Mouse (Mus musculus): ENCODE measurements around the gene Hdac5. TPM values are rescaled to one million over a fixed set of nuclear protein-coding genes. Genes with fewer than 3 reads are reported as not detected.
A peak's percentile ranks its signal among the peaks of the same experiment; 100 is the strongest.

Hdac5 gene
- total RNA-seq, 2 experiments from 2014 or later: 243 to 261 TPM

DNA sequence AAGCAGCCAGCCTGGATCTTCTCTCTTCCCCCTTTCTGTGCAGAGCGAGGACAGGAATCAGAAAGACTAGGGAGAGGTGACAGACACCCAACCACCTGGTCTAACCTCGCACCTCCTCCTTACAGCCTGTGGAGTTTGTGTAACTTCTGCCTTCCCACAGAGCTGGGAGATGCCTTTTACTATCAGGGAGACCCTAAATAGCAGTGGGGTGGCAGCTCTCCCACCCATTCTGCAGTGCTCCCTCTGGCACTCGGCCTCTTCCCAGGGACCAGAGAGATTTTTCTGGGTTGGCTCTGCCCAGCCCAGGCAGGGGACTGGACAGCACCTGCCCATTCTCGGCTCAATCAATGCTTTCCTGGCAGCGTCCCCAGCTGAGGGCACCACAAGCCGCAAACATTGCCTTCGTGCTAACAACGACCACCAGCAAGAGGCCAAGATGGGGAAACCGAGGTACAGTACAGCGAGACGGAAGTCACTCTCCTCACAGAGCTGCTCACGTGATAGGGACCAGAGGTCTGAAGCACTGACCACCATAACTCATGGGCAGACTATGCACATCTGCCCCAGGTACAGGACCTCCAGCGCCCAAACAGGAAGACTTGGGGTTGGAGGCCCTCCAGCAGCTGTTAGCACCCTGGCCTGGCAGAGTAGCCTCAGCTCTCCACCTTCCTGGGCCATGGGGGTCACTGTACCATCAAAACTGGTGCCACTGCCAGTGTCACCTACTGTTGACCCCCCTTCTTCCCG, 10.5 kb downstream of the Hdac5 start:
- peak in 1 of 2 experiments; percentile 83 for DNase-seq (ENCODE audit: low spot score in 2 of 2)
- intact Hi-C loops (cut with DNase I): loop anchor here (2.0 kb wide), 2 partner anchors 19 to 25 kb away; no protein-coding TSS in a partner anchor

GRCm38 (mm10) chr11:102218783-102219182, 11.2 kb downstream of the Hdac5 start:
- DNase-seq (ENCODE audit: low spot score in 2 of 2): peak; percentile 94 to 98
- intact Hi-C loops (cut with DNase I): loop anchor here (1.0 to 2.0 kb wide), 3 partner anchors 12 to 26 kb away; partner anchors contain the start of gene Hdac5

DNA sequence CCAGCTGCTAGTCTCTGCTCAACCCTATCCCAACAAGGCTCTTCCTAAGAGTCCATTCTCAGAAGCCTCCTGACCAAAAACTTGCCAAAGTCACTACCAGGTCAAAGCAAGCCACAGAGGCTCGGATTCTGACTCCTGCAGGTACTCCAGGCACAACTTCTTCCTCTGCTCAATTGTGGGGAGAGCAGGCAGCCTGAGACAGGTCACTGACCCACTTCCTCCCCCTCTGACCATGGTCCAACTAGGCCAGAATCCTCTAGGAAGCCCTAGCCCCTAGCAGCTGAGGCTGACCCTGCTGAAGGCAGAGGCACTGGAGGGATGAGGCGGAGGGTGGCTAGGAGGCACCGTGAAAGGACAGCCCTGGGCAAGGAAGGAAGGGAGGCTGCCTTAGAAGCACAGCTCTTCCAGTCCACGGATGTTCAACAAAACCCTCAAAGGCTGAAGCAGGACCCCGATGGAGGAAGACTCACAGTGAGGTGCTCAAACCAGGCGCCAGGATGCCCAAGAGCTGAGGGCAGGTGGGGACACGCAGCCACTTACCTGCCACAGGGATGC, 12.0 kb downstream of the Hdac5 start:
- intact Hi-C loops (cut with DNase I): loop anchor here (1.0 to 2.0 kb wide), 4 partner anchors 12 to 29 kb away; partner anchors contain the start of genes G6pc3 and Hdac5
- no peak for DNase-seq (ENCODE audit: low spot score in 2 of 2)

DNA sequence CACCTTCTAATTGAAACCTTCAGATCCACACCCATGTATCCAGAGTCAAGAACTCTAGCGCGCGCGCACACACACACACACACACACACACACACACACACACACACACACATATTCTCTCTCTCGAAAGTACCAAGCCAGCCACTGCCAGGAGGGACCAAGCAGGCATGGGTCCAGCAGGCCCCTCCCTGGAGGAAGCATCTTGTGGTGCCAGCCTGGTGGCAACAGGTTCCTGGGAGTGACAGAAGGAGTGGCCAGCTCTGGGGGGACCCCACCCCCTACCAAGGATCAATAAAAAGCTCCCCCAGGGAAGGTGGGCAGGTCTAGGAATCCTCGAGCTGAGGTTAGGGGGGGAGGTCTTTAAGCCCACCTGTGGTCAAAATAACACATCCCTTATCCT, 12.6 kb downstream of the Hdac5 start:
- intact Hi-C loops (cut with DNase I): loop anchor here (1.0 kb wide), 1 partner anchor 28 kb away; the partner anchor contains the start of gene G6pc3
- no peak for DNase-seq (ENCODE audit: low spot score in 2 of 2)

- intact Hi-C loops (cut with DNase I): loop anchor here (1.0 kb wide), 1 partner anchor 28 kb away; the partner anchor contains the start of gene G6pc3
- no peak for DNase-seq (ENCODE audit: low spot score in 2 of 2)
These were observed 13.1 kb downstream of the Hdac5 start for GRCm38 (mm10) chr11:102216886-102217240.

DNA sequence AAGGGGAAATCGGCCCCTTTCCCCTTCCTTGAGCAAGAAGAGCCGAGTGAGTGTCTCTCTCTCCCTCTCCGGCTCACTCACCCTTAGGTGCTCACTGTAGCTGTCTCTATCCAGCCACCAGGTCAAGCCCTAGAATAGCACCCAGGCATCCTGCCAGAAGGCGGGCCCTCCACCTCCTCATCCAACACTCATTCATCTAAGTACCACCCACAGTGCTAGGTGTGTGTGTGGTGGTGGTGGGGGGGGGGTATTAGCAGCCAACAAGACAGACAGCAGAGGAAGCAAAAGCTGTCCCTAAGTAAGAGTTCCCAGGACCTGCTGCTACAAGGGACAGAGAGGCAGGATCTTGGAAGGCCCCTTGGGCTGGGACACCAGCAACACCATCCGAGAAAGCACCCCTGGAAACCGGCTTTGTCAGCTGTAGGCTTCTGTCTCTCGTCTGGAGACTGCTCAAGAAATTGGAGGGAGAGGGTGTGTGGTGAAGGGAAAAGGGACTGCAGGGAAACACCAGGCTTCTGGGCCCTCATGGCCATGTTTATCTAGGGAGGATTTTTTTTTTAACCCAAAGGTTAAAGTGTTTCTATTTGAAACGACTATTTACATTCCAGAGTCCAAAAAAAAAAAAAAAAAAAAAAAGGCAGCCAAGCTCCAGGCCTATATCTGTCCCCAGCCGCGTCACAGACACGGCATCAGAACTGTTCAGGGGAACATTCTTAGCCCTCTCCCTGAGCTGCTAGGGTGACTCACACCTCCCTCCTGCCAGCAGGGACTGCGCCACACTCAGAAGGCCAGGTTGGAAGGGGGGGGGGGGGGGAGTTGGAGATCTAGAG, 13.7 kb downstream of the Hdac5 start:
- intact Hi-C loops (cut with DNase I): no loop called here
- DNase-seq (ENCODE audit: low spot score in 2 of 2): peak in 1 of 2 experiments; percentile 86

DNA sequence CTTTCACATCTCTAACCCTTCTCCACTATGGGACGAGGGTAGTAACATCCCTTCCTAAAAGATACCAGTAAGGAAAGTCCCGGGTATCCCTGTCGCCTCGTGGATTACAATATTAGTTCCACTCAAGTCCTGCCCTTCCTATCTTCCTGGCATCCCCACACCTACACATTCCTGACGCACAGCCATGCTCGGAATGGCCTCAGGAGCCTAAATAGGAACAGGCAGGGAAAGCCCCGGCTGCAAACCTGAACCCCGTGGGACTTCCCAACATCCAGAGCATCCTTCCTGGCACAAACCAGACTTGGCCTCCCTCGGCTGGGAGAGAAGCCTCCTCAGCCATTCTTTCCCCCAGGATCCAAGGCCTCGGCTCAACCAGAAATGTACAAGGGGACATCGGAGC, 14.5 kb downstream of the Hdac5 start:
- DNase-seq (ENCODE audit: low spot score in 2 of 2): no peak
- intact Hi-C loops (cut with DNase I): no loop called here

- intact Hi-C loops (cut with DNase I): no loop called here
These were observed 15.4 kb downstream of the Hdac5 start for GRCm38 (mm10) chr11:102214430-102215156.

GRCm38 (mm10) chr11:102211936-102212341, 18.0 kb downstream of the Hdac5 start:
- intact Hi-C loops (cut with DNase I): no loop called here
- DNase-seq (ENCODE audit: low spot score in 2 of 2): no peak

More at GRCm38 (mm10) chr11:102214430-102215156, 15.4 kb downstream of the Hdac5 start:
- no peak for DNase-seq (ENCODE audit: low spot score in 2 of 2)

GRCm38 (mm10) chr11:102211011-102211410, 19.0 kb downstream of the Hdac5 start:
- DNase-seq (ENCODE audit: low spot score in 2 of 2): no peak
- intact Hi-C loops (cut with DNase I): no loop called here

- DNase-seq (ENCODE audit: low spot score in 2 of 2): no peak
- intact Hi-C loops (cut with DNase I): no loop called here
These were observed 19.8 kb downstream of the Hdac5 start for GRCm38 (mm10) chr11:102210185-102210584.

DNA sequence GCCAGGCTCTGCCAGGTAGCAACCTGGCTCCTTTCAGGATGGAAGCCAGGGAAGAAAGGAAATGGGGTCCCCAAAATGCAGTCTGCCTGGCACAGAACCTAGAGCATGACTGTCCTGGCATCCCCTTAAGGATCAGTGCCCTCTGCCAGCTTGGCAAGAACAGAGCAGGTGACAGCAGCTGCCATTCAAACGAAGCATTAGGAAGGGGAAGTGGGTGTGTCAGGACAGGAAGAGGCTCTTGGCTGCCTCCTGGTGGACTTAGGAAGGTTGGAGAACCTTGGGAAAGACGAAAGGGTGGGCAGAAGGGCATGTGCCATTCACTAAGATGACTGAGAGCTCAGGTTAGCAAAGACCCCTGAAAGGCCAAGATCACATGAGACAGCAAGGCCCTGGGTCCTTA, 20.2 kb downstream of the Hdac5 start:
- DNase-seq (ENCODE audit: low spot score in 2 of 2): no peak
- intact Hi-C loops (cut with DNase I): no loop called here

- intact Hi-C loops (cut with DNase I): no loop called here
These were observed 21.1 kb downstream of the Hdac5 start for GRCm38 (mm10) chr11:102208846-102209245.

GRCm38 (mm10) chr11:102207825-102208777, 21.9 kb downstream of the Hdac5 start:
- intact Hi-C loops (cut with DNase I): no loop called here
- DNase-seq (ENCODE audit: low spot score in 2 of 2): peak in 1 of 2 experiments; percentile 57

More at GRCm38 (mm10) chr11:102208846-102209245, 21.1 kb downstream of the Hdac5 start:
- no peak for DNase-seq (ENCODE audit: low spot score in 2 of 2)

DNA sequence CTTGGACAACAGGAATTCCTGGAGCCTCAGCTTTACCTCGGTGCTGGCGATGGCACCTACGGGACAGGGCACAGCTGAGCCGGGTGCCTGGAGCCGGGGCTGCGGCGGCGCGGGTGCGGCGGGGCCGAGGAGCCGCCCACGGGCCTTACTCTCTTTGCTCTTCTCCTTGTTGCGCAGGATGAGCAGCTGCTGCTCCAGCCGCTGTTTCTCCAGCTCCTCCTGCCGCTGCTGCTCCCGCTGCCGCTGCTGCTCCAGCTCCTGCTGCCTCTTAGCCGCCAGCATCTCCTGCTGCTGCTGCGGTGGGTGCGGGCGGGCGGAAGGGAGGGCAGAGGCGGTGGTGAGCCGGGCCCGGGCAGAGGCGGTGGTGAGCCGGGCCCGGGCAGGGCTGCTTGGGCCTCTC, 23.5 kb downstream of the Hdac5 start:
- DNase-seq (ENCODE audit: low spot score in 2 of 2): no peak
- intact Hi-C loops (cut with DNase I): no loop called here

DNA sequence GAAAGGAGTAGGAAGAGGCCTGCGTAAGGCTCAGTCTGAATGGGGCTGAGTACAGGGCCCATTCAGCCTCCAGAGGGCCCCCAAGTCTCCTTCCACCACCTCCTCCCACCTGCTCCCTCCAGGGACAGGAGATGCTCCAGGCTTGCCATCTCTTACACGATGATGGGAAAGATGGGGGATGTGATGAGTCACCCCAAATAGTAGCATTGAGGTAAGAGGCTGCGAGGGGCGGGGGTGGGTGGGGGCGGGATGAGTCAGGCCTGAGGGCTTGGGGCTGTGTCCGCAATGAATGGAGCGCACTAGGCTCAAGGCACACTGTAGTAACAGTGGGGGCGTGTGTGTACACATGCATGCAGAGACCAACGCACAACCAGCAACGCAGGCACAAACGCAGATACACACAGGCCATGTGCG, 28.6 kb downstream of the Hdac5 start:
- intact Hi-C loops (cut with DNase I): loop anchor here (1.0 to 2.0 kb wide), 3 partner anchors 17 to 43 kb away; no protein-coding TSS in a partner anchor

GRCm38 (mm10) chr11:102199856-102200255, 30.1 kb downstream of the Hdac5 start:
- intact Hi-C loops (cut with DNase I): loop anchor here (2.0 kb wide), 1 partner anchor 19 kb away; no protein-coding TSS in a partner anchor
- DNase-seq (ENCODE audit: low spot score in 2 of 2): no peak

More for the DNA sequence above, 28.6 kb downstream of the Hdac5 start:
- DNase-seq (ENCODE audit: low spot score in 2 of 2): peak; percentile 58 to 91

DNA sequence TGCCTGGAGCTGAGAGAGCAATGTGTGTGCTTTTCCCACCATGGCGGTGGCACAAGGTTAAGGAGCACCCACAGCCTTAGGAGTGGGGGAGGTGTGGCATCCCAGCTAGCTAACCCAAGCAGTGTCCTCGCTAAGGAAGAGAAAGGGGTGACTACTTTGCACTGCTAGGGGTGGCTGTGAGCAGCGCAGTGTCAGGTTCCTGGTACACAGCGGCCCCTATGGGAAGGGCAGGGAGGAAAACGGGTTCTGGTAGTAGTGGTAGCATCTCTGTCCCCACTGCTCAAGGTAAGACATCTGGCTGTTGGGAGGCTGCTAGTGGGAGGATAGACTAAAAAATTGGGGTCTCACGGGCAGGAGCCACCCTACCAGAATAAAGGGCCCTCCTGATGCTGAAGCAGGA, 31.7 kb downstream of the Hdac5 start:
- DNase-seq (ENCODE audit: low spot score in 2 of 2): no peak
- intact Hi-C loops (cut with DNase I): no loop called here

Measured in left cerebral cortex, postnatal 25 days (tissue).